Mouse (Mus musculus): ENCODE results near the gene Smr3a. TPM values are rescaled to one million over a fixed set of nuclear protein-coding genes. Genes with fewer than 3 reads are reported as not detected.

Gene Smr3a
- polyA plus RNA-seq (2014; fragmentation: Illumina TruSeq; extraction: RNeasy Lipid Tissue Mini Kit (QIAGEN cat#74804); ENCODE audit: low read depth, low replicate concordance), result not detected

GRCm38 (mm10) chr5:88002249-88002648 lies at the start of gene Smr3a:
Gene Smr3a, plus strand, starts transcription at chr5:88002549.

GRCm38 (mm10) chr5:87969201-87969600 lies 33.1 kb upstream of the Smr3a start, which contains the start of the genes 2310003L06Rik and Gm28434:
Gene 2310003L06Rik, plus strand, starts transcription at chr5:87969459.
Gene Gm28434, plus strand, starts transcription at chr5:87969517.

GRCm38 (mm10) chr5:87979139-87979538 lies 23.2 kb upstream of the Smr3a start, which contains the start of gene Cabs1:
Gene Cabs1, plus strand, starts transcription at chr5:87979439.

Other genes with a start within 250 kb of the Smr3a start
- not detected for gene Csn1s2a, start 228.0 kb upstream of the Smr3a start, polyA plus RNA-seq (2014; fragmentation: Illumina TruSeq; extraction: RNeasy Lipid Tissue Mini Kit (QIAGEN cat#74804); ENCODE audit: low read depth, low replicate concordance)
- not detected for gene Csn1s2b, start 194.5 kb upstream of the Smr3a start, polyA plus RNA-seq (2014; fragmentation: Illumina TruSeq; extraction: RNeasy Lipid Tissue Mini Kit (QIAGEN cat#74804); ENCODE audit: low read depth, low replicate concordance)
- gene Prr27, start 176.9 kb upstream of the Smr3a start, polyA plus RNA-seq (2014; fragmentation: Illumina TruSeq; extraction: RNeasy Lipid Tissue Mini Kit (QIAGEN cat#74804); ENCODE audit: low read depth, low replicate concordance), result not detected
- gene Odam, start 117.5 kb upstream of the Smr3a start, polyA plus RNA-seq (2014; fragmentation: Illumina TruSeq; extraction: RNeasy Lipid Tissue Mini Kit (QIAGEN cat#74804); ENCODE audit: low read depth, low replicate concordance), result not detected
- gene Csn3, start 77.0 kb upstream of the Smr3a start, polyA plus RNA-seq (2014; fragmentation: Illumina TruSeq; extraction: RNeasy Lipid Tissue Mini Kit (QIAGEN cat#74804); ENCODE audit: low read depth, low replicate concordance), result not detected
- not detected for gene 2310003L06Rik, start 33.1 kb upstream of the Smr3a start, polyA plus RNA-seq (2014; fragmentation: Illumina TruSeq; extraction: RNeasy Lipid Tissue Mini Kit (QIAGEN cat#74804); ENCODE audit: low read depth, low replicate concordance)
- gene Gm28434, start 33.0 kb upstream of the Smr3a start, polyA plus RNA-seq (2014; fragmentation: Illumina TruSeq; extraction: RNeasy Lipid Tissue Mini Kit (QIAGEN cat#74804); ENCODE audit: low read depth, low replicate concordance), result not detected
- not detected for gene Cabs1, start 23.1 kb upstream of the Smr3a start, polyA plus RNA-seq (2014; fragmentation: Illumina TruSeq; extraction: RNeasy Lipid Tissue Mini Kit (QIAGEN cat#74804); ENCODE audit: low read depth, low replicate concordance)
- gene Smr2, start 84.0 kb downstream of the Smr3a start, polyA plus RNA-seq (2014; fragmentation: Illumina TruSeq; extraction: RNeasy Lipid Tissue Mini Kit (QIAGEN cat#74804); ENCODE audit: low read depth, low replicate concordance), result not detected
- not detected for gene Gm11116, start 109.0 kb downstream of the Smr3a start, polyA plus RNA-seq (2014; fragmentation: Illumina TruSeq; extraction: RNeasy Lipid Tissue Mini Kit (QIAGEN cat#74804); ENCODE audit: low read depth, low replicate concordance)
- gene Gm11115, start 151.6 kb downstream of the Smr3a start, polyA plus RNA-seq (2014; fragmentation: Illumina TruSeq; extraction: RNeasy Lipid Tissue Mini Kit (QIAGEN cat#74804); ENCODE audit: low read depth, low replicate concordance), result not detected